Mouse (Mus musculus) erythroblast, embryonic 14.5 days (primary cell): ENCODE data around the gene Ttll8. TPM values are rescaled to one million over a fixed set of nuclear protein-coding genes. Genes with fewer than 3 reads are reported as not detected.

Experiments
- H3K27me3 ChIP-seq: 2 replicates; pipeline ENCODE4 v1.6.1; 2012; ENCODE audit warnings: inconsistent platforms; ENCODE audit not compliant: control insufficient read depth
- H3K36me3 ChIP-seq: 2 replicates; pipeline ENCODE4 v1.6.1; 2012; ENCODE audit warnings: mild to moderate bottlenecking, inconsistent platforms; ENCODE audit not compliant: control insufficient read depth
- H3K4me1 ChIP-seq: 2 replicates; pipeline ENCODE4 v1.6.1; 2012; ENCODE audit warnings: inconsistent platforms; ENCODE audit not compliant: control insufficient read depth
- H3K4me3 ChIP-seq: replicated peaks from 2 replicates; pipeline ENCODE3; 2012; ENCODE audit warnings: moderate library complexity, mild to moderate bottlenecking, inconsistent platforms
- H3K9me3 ChIP-seq: 2 replicates; pipeline ENCODE4 v1.6.1; 2012; ENCODE audit warnings: low read length, inconsistent platforms, mixed read lengths; ENCODE audit not compliant: control insufficient read depth
- GATA1 ChIP-seq: IDR thresholded peaks from 2 replicates; pipeline ENCODE4 v1.6.1; 2012; ENCODE audit warnings: low read length, inconsistent platforms, mixed read lengths
- TAL1 ChIP-seq: IDR thresholded peaks from 3 replicates; pipeline ENCODE4 v1.6.1; 2012; ENCODE audit warnings: low read length, inconsistent platforms, mixed read lengths
- polyA plus RNA-seq: library from polyadenylated mRNA; stranded (reverse); fragments of >175 nt; gene quantifications from 2 replicates; pipeline ENCODE4 v1.2.3, GENCODE M21; 2012

Ttll8 gene
- polyA plus RNA-seq, 1 experiment: not detected

GRCm38 (mm10) chr15:88860781-88861180 is 93.4 kb downstream of the Ttll8 start:
- peaks cover 42% of the 10 kb centered on the region for H3K4me1 ChIP-seq
- H3K4me3 ChIP-seq: no peak overlapping the region
- TF ChIP-seq GATA1: no peak
- TF ChIP-seq TAL1: no peak
- H3K9me3 ChIP-seq: no peaks in the 10 kb centered on the region
- H3K27me3 ChIP-seq: peaks cover 8% of the 10 kb centered on the region
- H3K36me3 ChIP-seq: peaks cover 13% of the 10 kb centered on the region

GRCm38 (mm10) chr15:88859206-88859970 is 94.8 kb downstream of the Ttll8 start:
- H3K27me3 ChIP-seq: peaks cover 8% of the 10 kb centered on the region
- TF ChIP-seq TAL1 (no peak), GATA1 (no peak)
- peaks cover 3% of the 10 kb centered on the region for H3K36me3 ChIP-seq
- H3K9me3 ChIP-seq: no peaks in the 10 kb centered on the region
- peaks cover 34% of the 10 kb centered on the region for H3K4me1 ChIP-seq
- H3K4me3 ChIP-seq: no peak overlapping the region

- H3K36me3 ChIP-seq: no peaks in the 10 kb centered on the region
- H3K9me3 ChIP-seq: no peaks in the 10 kb centered on the region
- H3K27me3 ChIP-seq: peaks cover 8% of the 10 kb centered on the region
- H3K4me3 ChIP-seq: no peak overlapping the region
- H3K4me1 ChIP-seq: peaks cover 27% of the 10 kb centered on the region
- no peak for TF ChIP-seq GATA1
- TF ChIP-seq TAL1: no peak
Measured at GRCm38 (mm10) chr15:88858707-88859106, 95.5 kb downstream of the Ttll8 start.

GRCm38 (mm10) chr15:88858141-88858541 is 96.1 kb downstream of the Ttll8 start:
- Histone ChIP-seq H3K36me3 (no peaks in the 10 kb centered on the region), H3K9me3 (no peaks in the 10 kb centered on the region), H3K4me1 (peaks cover 22% of the 10 kb centered on the region), H3K4me3 (no peak overlapping the region), H3K27me3 (peaks cover 6% of the 10 kb centered on the region)
- no peak for TF ChIP-seq GATA1
- TF ChIP-seq TAL1: no peak

GRCm38 (mm10) chr15:88857361-88857760 is 96.9 kb downstream of the Ttll8 start:
- Histone ChIP-seq H3K4me1 (peaks cover 14% of the 10 kb centered on the region), H3K27me3 (peaks cover 2% of the 10 kb centered on the region; the same call in 1 of the 2 replicates)

GRCm38 (mm10) chr15:88856613-88857012 is 97.6 kb downstream of the Ttll8 start:
- peaks cover 7% of the 10 kb centered on the region for H3K4me1 ChIP-seq

More at GRCm38 (mm10) chr15:88857361-88857760, 96.9 kb downstream of the Ttll8 start:
- Histone ChIP-seq H3K4me3 (no peak overlapping the region), H3K9me3 (no peaks in the 10 kb centered on the region), H3K36me3 (no peaks in the 10 kb centered on the region)
- TF ChIP-seq GATA1 (no peak), TAL1 (no peak)

GRCm38 (mm10) chr15:88855896-88856417 is 98.3 kb downstream of the Ttll8 start:
- Histone ChIP-seq H3K36me3 (no peaks in the 10 kb centered on the region), H3K4me1 (no peaks in the 10 kb centered on the region; the same call in 1 of the 2 replicates), H3K9me3 (no peaks in the 10 kb centered on the region), H3K27me3 (peaks cover 2% of the 10 kb centered on the region; the same call in 1 of the 2 replicates), H3K4me3 (no peak overlapping the region)
- TF ChIP-seq TAL1: no peak
- TF ChIP-seq GATA1: no peak

More at GRCm38 (mm10) chr15:88856613-88857012, 97.6 kb downstream of the Ttll8 start:
- H3K27me3 ChIP-seq: peaks cover 2% of the 10 kb centered on the region; the same call in 1 of the 2 replicates
- H3K36me3 ChIP-seq: no peaks in the 10 kb centered on the region
- no peak for TF ChIP-seq GATA1
- no peak for TF ChIP-seq TAL1
- H3K4me3 ChIP-seq: no peak overlapping the region
- H3K9me3 ChIP-seq: no peaks in the 10 kb centered on the region

GRCm38 (mm10) chr15:88854969-88855830 is 99.0 kb downstream of the Ttll8 start:
- no peaks in the 10 kb centered on the region for H3K36me3 ChIP-seq
- H3K4me1 ChIP-seq: no peaks in the 10 kb centered on the region; the same call in 1 of the 2 replicates
- no peak overlapping the region for H3K4me3 ChIP-seq
- H3K27me3 ChIP-seq: peaks cover 2% of the 10 kb centered on the region; the same call in 1 of the 2 replicates
- TF ChIP-seq TAL1: no peak
- no peak for TF ChIP-seq GATA1
- H3K9me3 ChIP-seq: no peaks in the 10 kb centered on the region
